Mouse (Mus musculus): ENCODE results near the gene Mcu.

The Mcu gene

GRCm38 (mm10) chr10:59568665-59569480 is 47.6 kb downstream of the Mcu start:
- no peak for DNase-seq

- DNase-seq, result no peak
Measured at GRCm38 (mm10) chr10:59566968-59567367, 49.5 kb downstream of the Mcu start.

- no peak for DNase-seq
Measured at GRCm38 (mm10) chr10:59565995-59566410, 50.5 kb downstream of the Mcu start.

- no peak for DNase-seq
Measured at GRCm38 (mm10) chr10:59564551-59564950, 51.9 kb downstream of the Mcu start.

GRCm38 (mm10) chr10:59562511-59562910 is 54.0 kb downstream of the Mcu start:
- no peak for DNase-seq

GRCm38 (mm10) chr10:59560126-59560525 is 56.4 kb downstream of the Mcu start:
- DNase-seq, result no peak

GRCm38 (mm10) chr10:59558602-59559001 is 57.9 kb downstream of the Mcu start:
- DNase-seq, result no peak

- DNase-seq, result no peak
Measured at GRCm38 (mm10) chr10:59558164-59558563, 58.3 kb downstream of the Mcu start.

GRCm38 (mm10) chr10:59556541-59556940 is 60.0 kb downstream of the Mcu start:
- no peak for DNase-seq

- DNase-seq, result no peak
Measured at GRCm38 (mm10) chr10:59554243-59554642, 62.2 kb downstream of the Mcu start.

- peak; percentile 40 to 66 for DNase-seq
Measured at GRCm38 (mm10) chr10:59552456-59552855, 64.0 kb downstream of the Mcu start.

- no peak for DNase-seq
Measured at GRCm38 (mm10) chr10:59548768-59549333, 67.6 kb downstream of the Mcu start.

- DNase-seq, result no peak
Measured at GRCm38 (mm10) chr10:59548211-59548610, 68.3 kb downstream of the Mcu start.

GRCm38 (mm10) chr10:59547426-59547825 is 69.1 kb downstream of the Mcu start:
- no peak for DNase-seq

GRCm38 (mm10) chr10:59545169-59545568 is 71.3 kb downstream of the Mcu start:
- no peak for DNase-seq

GRCm38 (mm10) chr10:59543351-59543750 is 73.1 kb downstream of the Mcu start:
- no peak for DNase-seq

- DNase-seq, result peak; percentile 33 to 49
Measured at GRCm38 (mm10) chr10:59541466-59541865, 75.0 kb downstream of the Mcu start.

GRCm38 (mm10) chr10:59540596-59540995 is 75.9 kb downstream of the Mcu start:
- DNase-seq, result no peak

- DNase-seq, result no peak
Measured at GRCm38 (mm10) chr10:59540081-59540480, 76.4 kb downstream of the Mcu start.

- peak; percentile 46 to 53 for DNase-seq
Measured at GRCm38 (mm10) chr10:59539533-59539875, 77.0 kb downstream of the Mcu start.

- no peak for DNase-seq
Measured at GRCm38 (mm10) chr10:59538767-59539532, 77.5 kb downstream of the Mcu start.

GRCm38 (mm10) chr10:59538063-59538462 is 78.4 kb downstream of the Mcu start:
- no peak for DNase-seq

GRCm38 (mm10) chr10:59537579-59537978 is 78.9 kb downstream of the Mcu start:
- no peak for DNase-seq

- DNase-seq, result no peak
Measured at GRCm38 (mm10) chr10:59532256-59532655, 84.2 kb downstream of the Mcu start.
